Mouse (Mus musculus): Measurements from ENCODE around the gene Angptl6. TPM values are rescaled to one million over a fixed set of nuclear protein-coding genes. Genes with fewer than 3 reads are reported as not detected.
A peak's percentile ranks its signal among the peaks of the same experiment; 100 is the strongest.
"Not testable (repeated sequence)": the region's sequence is repeated elsewhere in the genome, so short reads cannot be mapped to it uniquely, and the experiment has no call there.

Gene Angptl6
- polyA plus RNA-seq, 1 experiment: 12.6 TPM

GRCm38 (mm10) chr9:20857131-20857530 lies 22.4 kb downstream of the Angptl6 start:
- Histone ChIP-seq H3K4me1 (ENCODE audit: control insufficient read depth, insufficient read depth, low read length) (no peaks in the 10 kb centered on the region), H3K4me3 (ENCODE audit: insufficient read depth, low read length) (no peak overlapping the region), H3K27ac (ENCODE audit: insufficient read depth, low read length) (no peak overlapping the region)
- TF ChIP-seq CTCF (IDR thresholded peaks at IDR 0.05; ENCODE audit: extremely low read depth, insufficient read depth, low read length): no peak
- no peak for TF ChIP-seq POLR2A (IDR thresholded peaks at IDR 0.05; ENCODE audit: extremely low read depth, insufficient read depth, low read length)

GRCm38 (mm10) chr9:20850179-20850578 lies 29.3 kb downstream of the Angptl6 start:
- TF ChIP-seq CTCF (IDR thresholded peaks at IDR 0.05; ENCODE audit: extremely low read depth, insufficient read depth, low read length): no peak
- TF ChIP-seq POLR2A (IDR thresholded peaks at IDR 0.05; ENCODE audit: extremely low read depth, insufficient read depth, low read length): no peak
- no peak overlapping the region for H3K27ac ChIP-seq (ENCODE audit: insufficient read depth, low read length)
- no peaks in the 10 kb centered on the region for H3K4me1 ChIP-seq (ENCODE audit: control insufficient read depth, insufficient read depth, low read length)
- no peak overlapping the region for H3K4me3 ChIP-seq (ENCODE audit: insufficient read depth, low read length)

- H3K4me3 ChIP-seq (ENCODE audit: insufficient read depth, low read length): no peak overlapping the region
- H3K27ac ChIP-seq (ENCODE audit: insufficient read depth, low read length): no peak overlapping the region
- H3K4me1 ChIP-seq (ENCODE audit: control insufficient read depth, insufficient read depth, low read length): no peaks in the 10 kb centered on the region
- TF ChIP-seq POLR2A (IDR thresholded peaks at IDR 0.05; ENCODE audit: extremely low read depth, insufficient read depth, low read length): no peak
- peak; percentile 58 for TF ChIP-seq CTCF (IDR thresholded peaks at IDR 0.05; ENCODE audit: extremely low read depth, insufficient read depth, low read length)
Measured at GRCm38 (mm10) chr9:20842670-20843069, 36.9 kb downstream of the Angptl6 start.

- no peak overlapping the region for H3K4me3 ChIP-seq (ENCODE audit: insufficient read depth, low read length)
- TF ChIP-seq CTCF (IDR thresholded peaks at IDR 0.05; ENCODE audit: extremely low read depth, insufficient read depth, low read length) (no peak), POLR2A (IDR thresholded peaks at IDR 0.05; ENCODE audit: extremely low read depth, insufficient read depth, low read length) (no peak)
Measured at GRCm38 (mm10) chr9:20842211-20842610, 37.3 kb downstream of the Angptl6 start.

GRCm38 (mm10) chr9:20838931-20839330 lies 40.6 kb downstream of the Angptl6 start:
- H3K4me1 ChIP-seq (ENCODE audit: control insufficient read depth, insufficient read depth, low read length): no peaks in the 10 kb centered on the region
- H3K4me3 ChIP-seq (ENCODE audit: insufficient read depth, low read length): no peak overlapping the region
- TF ChIP-seq CTCF (IDR thresholded peaks at IDR 0.05; ENCODE audit: extremely low read depth, insufficient read depth, low read length) (no peak), POLR2A (IDR thresholded peaks at IDR 0.05; ENCODE audit: extremely low read depth, insufficient read depth, low read length) (no peak)

More at GRCm38 (mm10) chr9:20842211-20842610, 37.3 kb downstream of the Angptl6 start:
- Histone ChIP-seq H3K27ac (ENCODE audit: insufficient read depth, low read length) (no peak overlapping the region), H3K4me1 (ENCODE audit: control insufficient read depth, insufficient read depth, low read length) (no peaks in the 10 kb centered on the region)

GRCm38 (mm10) chr9:20837184-20837947 lies 42.2 kb downstream of the Angptl6 start:
- Histone ChIP-seq H3K27ac (ENCODE audit: insufficient read depth, low read length) (no peak overlapping the region), H3K4me1 (ENCODE audit: control insufficient read depth, insufficient read depth, low read length) (no peaks in the 10 kb centered on the region), H3K4me3 (ENCODE audit: insufficient read depth, low read length) (no peak overlapping the region)
- TF ChIP-seq CTCF (IDR thresholded peaks at IDR 0.05; ENCODE audit: extremely low read depth, insufficient read depth, low read length) (no peak), POLR2A (IDR thresholded peaks at IDR 0.05; ENCODE audit: extremely low read depth, insufficient read depth, low read length) (no peak)

More at GRCm38 (mm10) chr9:20838931-20839330, 40.6 kb downstream of the Angptl6 start:
- H3K27ac ChIP-seq (ENCODE audit: insufficient read depth, low read length): no peak overlapping the region

- H3K4me1 ChIP-seq (ENCODE audit: control insufficient read depth, insufficient read depth, low read length); H3K27ac ChIP-seq (ENCODE audit: insufficient read depth, low read length); H3K4me3 ChIP-seq (ENCODE audit: insufficient read depth, low read length): not testable (repeated sequence)
Measured at GRCm38 (mm10) chr9:20835431-20835954, 44.0 kb downstream of the Angptl6 start.

GRCm38 (mm10) chr9:20834881-20835280 lies 44.6 kb downstream of the Angptl6 start:
- Histone ChIP-seq H3K4me3 (ENCODE audit: insufficient read depth, low read length) (no peak overlapping the region), H3K4me1 (ENCODE audit: control insufficient read depth, insufficient read depth, low read length) (peaks cover 2% of the 10 kb centered on the region; the same call in 1 of the 2 replicates), H3K27ac (ENCODE audit: insufficient read depth, low read length) (no peak overlapping the region)
- TF ChIP-seq POLR2A (IDR thresholded peaks at IDR 0.05; ENCODE audit: extremely low read depth, insufficient read depth, low read length) (no peak), CTCF (IDR thresholded peaks at IDR 0.05; ENCODE audit: extremely low read depth, insufficient read depth, low read length) (no peak)

GRCm38 (mm10) chr9:20830901-20831643 lies 48.5 kb downstream of the Angptl6 start:
- peak; percentile 82 for TF ChIP-seq CTCF (IDR thresholded peaks at IDR 0.05; ENCODE audit: extremely low read depth, insufficient read depth, low read length)
- no peak for TF ChIP-seq POLR2A (IDR thresholded peaks at IDR 0.05; ENCODE audit: extremely low read depth, insufficient read depth, low read length)
- peaks cover 2% of the 10 kb centered on the region; the same call in 1 of the 2 replicates for H3K4me1 ChIP-seq (ENCODE audit: control insufficient read depth, insufficient read depth, low read length)
- H3K4me3 ChIP-seq (ENCODE audit: insufficient read depth, low read length): no peak overlapping the region
- no peak overlapping the region for H3K27ac ChIP-seq (ENCODE audit: insufficient read depth, low read length)
